Mouse (Mus musculus): ENCODE data around the gene Rimbp2. TPM values are rescaled to one million over a fixed set of nuclear protein-coding genes. Genes with fewer than 3 reads are reported as not detected.

Gene Rimbp2
- total and polyA plus RNA-seq, 3 experiments = not detected

- no peaks in the 10 kb centered on the region for H3K27me3 ChIP-seq (ENCODE audit: control insufficient read depth in 1 of 2, insufficient read depth in 2 of 2, low read length in 2 of 2)
- no peaks in the 10 kb centered on the region for H3K36me3 ChIP-seq (ENCODE audit: control insufficient read depth in 1 of 2, insufficient read depth in 2 of 2, low read length in 2 of 2)
- no peak for TF ChIP-seq ETS1 (IDR thresholded peaks at IDR 0.05; ENCODE audit: low read depth, low read length)
- no peak for TF ChIP-seq ZNF384 (IDR thresholded peaks at IDR 0.05; ENCODE audit: low read depth, low read length)
- TF ChIP-seq ZMIZ1 (IDR thresholded peaks at IDR 0.05; ENCODE audit: low read depth, low read length) = no peak
- TF ChIP-seq POLR2AphosphoS5 (IDR thresholded peaks at IDR 0.05; ENCODE audit: borderline replicate concordance, low read depth, low read length) = no peak
- TF ChIP-seq TAL1 (IDR thresholded peaks at IDR 0.05; ENCODE audit: low read length) = no peak
- no peak for TF ChIP-seq CHD2 (IDR thresholded peaks at IDR 0.05; ENCODE audit: low read length)
- no peak for TF ChIP-seq UBTF (IDR thresholded peaks at IDR 0.05; ENCODE audit: borderline replicate concordance, insufficient read depth, low read depth, low read length)
- TF ChIP-seq ZKSCAN1 (IDR thresholded peaks at IDR 0.05; ENCODE audit: low read depth, low read length) = no peak
- TF ChIP-seq ELF1 (IDR thresholded peaks at IDR 0.05; ENCODE audit: low read depth, low read length) = no peak
- no peak for TF ChIP-seq GABPA (IDR thresholded peaks at IDR 0.05; ENCODE audit: low read depth, low read length)
- no peak for TF ChIP-seq MYC (IDR thresholded peaks at IDR 0.05; ENCODE audit: low read depth, low read length)
- no peak for TF ChIP-seq SIN3A (IDR thresholded peaks at IDR 0.05; ENCODE audit: low read length)
- no peak for TF ChIP-seq CTCF (IDR thresholded peaks at IDR 0.05 in 2 of 3, conservative IDR thresholded peaks at IDR 0.05 in 1 of 3; ENCODE audit: control insufficient read depth in 1 of 3, insufficient read depth in 1 of 3, low read depth in 2 of 3, low read length in 3 of 3, poor library complexity in 1 of 3, severe bottlenecking in 1 of 3)
- TF ChIP-seq MAFK (IDR thresholded peaks at IDR 0.05; ENCODE audit: borderline replicate concordance, low read depth, low read length) = no peak
- no peak for TF ChIP-seq USF2 (IDR thresholded peaks at IDR 0.05; ENCODE audit: borderline replicate concordance in 1 of 2, insufficient read depth in 1 of 2, low read depth in 1 of 2, low read length in 2 of 2)
- TF ChIP-seq POLR2A (IDR thresholded peaks at IDR 0.05; ENCODE audit: control insufficient read depth in 1 of 2, insufficient read depth in 1 of 2, low read depth in 1 of 2, low read length in 2 of 2, poor library complexity in 1 of 2) = no peak
- TF ChIP-seq NRF1 (IDR thresholded peaks at IDR 0.05; ENCODE audit: insufficient read depth, low read depth, low read length, poor library complexity, severe bottlenecking) = no peak
- no peak for TF ChIP-seq NELFE (IDR thresholded peaks at IDR 0.05; ENCODE audit: low read depth, low read length)
- no peak for TF ChIP-seq JUND (IDR thresholded peaks at IDR 0.05; ENCODE audit: low read depth, low read length)
- TF ChIP-seq GATA1 (IDR thresholded peaks at IDR 0.05; ENCODE audit: low read depth, low read length) = no peak
- H3K4me3 ChIP-seq (ENCODE audit: control insufficient read depth in 1 of 2, insufficient read depth in 1 of 2, low read depth in 2 of 2, low read length in 2 of 2) = no peak overlapping the region
- DNase-seq (ENCODE audit: low read depth, low spot score) = no peak
- H3K9ac ChIP-seq (ENCODE audit: control insufficient read depth, low read depth, low read length, poor library complexity, severe bottlenecking) = no peak overlapping the region
- H3K79me2 ChIP-seq (ENCODE audit: control insufficient read depth, insufficient read depth, low read length, poor library complexity) = no peaks in the 10 kb centered on the region
- no peak overlapping the region for H3K27ac ChIP-seq (ENCODE audit: control insufficient read depth, low read depth, low read length)
- H3K4me1 ChIP-seq (ENCODE audit: control insufficient read depth in 1 of 2, insufficient read depth in 2 of 2, low read length in 2 of 2) = no peaks in the 10 kb centered on the region
- no peaks in the 10 kb centered on the region for H3K9me3 ChIP-seq (replicated peaks; ENCODE audit: insufficient read depth, low read length)
Measured at GRCm38 (mm10) chr5:128970878-128971277, 17.6 kb upstream of the Rimbp2 start.

- H3K9ac ChIP-seq (ENCODE audit: control insufficient read depth, low read depth, low read length, poor library complexity, severe bottlenecking) = no peak overlapping the region
- TF ChIP-seq KAT2A (conservative IDR thresholded peaks at IDR 0.05; ENCODE audit: low read depth, low read length) = no peak
- no peak for TF ChIP-seq ELF1 (IDR thresholded peaks at IDR 0.05; ENCODE audit: low read depth, low read length)
- no peak for TF ChIP-seq TCF12 (IDR thresholded peaks at IDR 0.05; ENCODE audit: low read depth, low read length)
- no peak for TF ChIP-seq MXI1 (IDR thresholded peaks at IDR 0.05; ENCODE audit: low read depth, low read length)
- no peak for TF ChIP-seq GATA1 (IDR thresholded peaks at IDR 0.05; ENCODE audit: low read depth, low read length)
- no peak for TF ChIP-seq GABPA (IDR thresholded peaks at IDR 0.05; ENCODE audit: low read depth, low read length)
- no peak for TF ChIP-seq NRF1 (IDR thresholded peaks at IDR 0.05; ENCODE audit: insufficient read depth, low read depth, low read length, poor library complexity, severe bottlenecking)
- TF ChIP-seq SIN3A (IDR thresholded peaks at IDR 0.05; ENCODE audit: low read length) = no peak
- no peak for TF ChIP-seq POLR2AphosphoS2 (IDR thresholded peaks at IDR 0.05; ENCODE audit: low read length)
- no peak for DNase-seq (ENCODE audit: low read depth, low spot score)
- no peak overlapping the region for H3K27ac ChIP-seq (ENCODE audit: control insufficient read depth, low read depth, low read length)
- no peaks in the 10 kb centered on the region; a peak in 1 of 4 replicates for H3K27me3 ChIP-seq (ENCODE audit: control insufficient read depth in 1 of 2, insufficient read depth in 2 of 2, low read length in 2 of 2)
- no peaks in the 10 kb centered on the region for H3K36me3 ChIP-seq (ENCODE audit: control insufficient read depth in 1 of 2, insufficient read depth in 2 of 2, low read length in 2 of 2)
- no peaks in the 10 kb centered on the region for H3K79me2 ChIP-seq (ENCODE audit: control insufficient read depth, insufficient read depth, low read length, poor library complexity)
- H3K9me3 ChIP-seq (replicated peaks; ENCODE audit: insufficient read depth, low read length) = no peaks in the 10 kb centered on the region
- no peak overlapping the region for H3K4me3 ChIP-seq (ENCODE audit: control insufficient read depth in 1 of 2, insufficient read depth in 1 of 2, low read depth in 2 of 2, low read length in 2 of 2)
- H3K4me1 ChIP-seq (ENCODE audit: control insufficient read depth in 1 of 2, insufficient read depth in 2 of 2, low read length in 2 of 2) = no peaks in the 10 kb centered on the region
Measured at GRCm38 (mm10) chr5:128964353-128964752, 11.1 kb upstream of the Rimbp2 start.

All from MEL (cell line).